In the genomic region with DNA sequence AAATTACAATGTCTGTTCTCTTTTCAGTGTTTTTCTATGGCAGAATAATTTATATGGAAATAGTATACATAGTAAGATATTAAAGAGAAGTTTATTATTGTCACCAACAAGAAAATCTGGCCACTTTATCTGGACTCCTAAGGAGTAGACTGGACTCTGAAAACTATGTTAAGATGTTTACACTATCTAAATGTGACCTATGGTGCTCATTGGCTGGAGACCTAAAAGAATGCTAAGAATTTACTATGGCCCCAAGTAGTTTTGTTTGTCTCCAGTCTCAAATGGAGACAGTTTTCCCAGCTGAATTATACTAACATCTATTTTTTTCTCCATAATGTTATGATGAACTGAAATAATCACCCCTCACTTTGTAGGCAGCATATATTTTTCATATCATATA, we compare ENCODE assay signal across 29 mouse cellular contexts.
DNase-seq lines count a peak whose midpoint lies in the region; ATAC-seq and TF ChIP-seq lines count a peak whose summit lies in the region.
"Had no signal": no experiment of that assay in that cellular context is flagged by ENCODE, and none has a peak within 500 bp of the region (broad histone marks: within the 10 kb centered on the region; RNA-seq: fewer than 3 reads in every experiment).

No protein-coding gene starts in this region.

- TF ChIP-seq CTCF in lung, embryonic 14.5 days (IDR thresholded peaks at IDR 0.05; ENCODE audit: low read depth), result no peak
- TF ChIP-seq CTCF in lung, postnatal 0 days (IDR thresholded peaks at IDR 0.05), result no peak

- DNase-seq in embryonic facial prominence, embryonic 14.5 days (ENCODE audit: low spot score), result peak; percentile 3
- no peak for DNase-seq in embryonic facial prominence, embryonic 10.5 days (ENCODE audit: low spot score)
- DNase-seq in lung, embryonic 14.5 days, result peak; percentile 74
- no peak for DNase-seq in lung, postnatal 10 days
- peak; percentile 13 for DNase-seq in lung, postnatal 0 days (ENCODE audit: low spot score)
- no peak for DNase-seq in lung, postnatal 4 days
- DNase-seq: adrenal gland, adult 2 months; adrenal gland, postnatal 14 days; B cell, adult 2 months; cerebellum, adult 11-12 months; cerebellum, adult 8-10 months; cerebellum, postnatal 10 days; cerebellum, postnatal 36 days; embryo, embryonic 11 days; forebrain, postnatal 0 days; gastrocnemius, postnatal 25 days; heart, adult 18-20 months; heart, postnatal 10 days; heart, postnatal 36 days had no signal

- no peak overlapping the region for H3K4me3 ChIP-seq in embryonic facial prominence, embryonic 14.5 days (ENCODE audit: low read depth, low read length)
- no peak overlapping the region for H3K4me3 ChIP-seq in embryonic facial prominence, embryonic 10.5 days
- no peak overlapping the region for H3K4me3 ChIP-seq in lung, embryonic 14.5 days (ENCODE audit: low read depth, low read length)
- no peak overlapping the region for H3K4me3 ChIP-seq in lung, postnatal 0 days (ENCODE audit: low read depth, low read length)
- H3K4me3 ChIP-seq: embryonic facial prominence, embryonic 15.5 days; heart, embryonic 12.5 days; heart, embryonic 15.5 days; hindbrain, embryonic 10.5 days; hindbrain, embryonic 13.5 days had no signal

- H3K4me1 ChIP-seq in embryonic facial prominence, embryonic 14.5 days (ENCODE audit: control insufficient read depth, insufficient read depth, low read length), result no peaks in the 10 kb centered on the region
- H3K4me1 ChIP-seq in embryonic facial prominence, embryonic 10.5 days, result no peaks in the 10 kb centered on the region
- H3K4me1 ChIP-seq in lung, embryonic 14.5 days (ENCODE audit: insufficient read depth), result no peaks in the 10 kb centered on the region
- H3K4me1 ChIP-seq in lung, postnatal 0 days (ENCODE audit: insufficient read depth, low read depth, low read length), result no peaks in the 10 kb centered on the region
- H3K4me1 ChIP-seq: embryonic facial prominence, embryonic 15.5 days; heart, embryonic 12.5 days; heart, embryonic 15.5 days; hindbrain, embryonic 10.5 days; hindbrain, embryonic 13.5 days had no signal

- H3K4me2 ChIP-seq in embryonic facial prominence, embryonic 14.5 days (ENCODE audit: low read depth, low read length), result no peak overlapping the region
- H3K4me2 ChIP-seq in lung, embryonic 14.5 days, result no peak overlapping the region
- no peak overlapping the region for H3K4me2 ChIP-seq in lung, postnatal 0 days (replicated peaks; ENCODE audit: low read depth, low read length)
- H3K4me2 ChIP-seq: embryonic facial prominence, embryonic 15.5 days; heart, embryonic 12.5 days; heart, embryonic 15.5 days; hindbrain, embryonic 13.5 days had no signal

- no peak for ATAC-seq in embryonic facial prominence, embryonic 14.5 days (ENCODE audit: low read depth)
- ATAC-seq in lung, embryonic 14.5 days (ENCODE audit: insufficient read depth), result peak; percentile 90
- ATAC-seq in lung, postnatal 0 days, result no peak
- ATAC-seq: forebrain, embryonic 14.5 days; forebrain, postnatal 0 days; hindbrain, embryonic 16.5 days; Patski had no signal

- H3K9me3 ChIP-seq in embryonic facial prominence, embryonic 14.5 days (ENCODE audit: control insufficient read depth, low read length), result no peaks in the 10 kb centered on the region
- no peaks in the 10 kb centered on the region for H3K9me3 ChIP-seq in embryonic facial prominence, embryonic 10.5 days
- no peaks in the 10 kb centered on the region for H3K9me3 ChIP-seq in lung, embryonic 14.5 days (ENCODE audit: low read depth, low read length)
- no peaks in the 10 kb centered on the region for H3K9me3 ChIP-seq in lung, postnatal 0 days (ENCODE audit: low read length)
- H3K9me3 ChIP-seq: embryonic facial prominence, embryonic 15.5 days; heart, embryonic 12.5 days; heart, embryonic 15.5 days; hindbrain, embryonic 10.5 days; hindbrain, embryonic 13.5 days had no signal

- H3K27me3 ChIP-seq in embryonic facial prominence, embryonic 14.5 days (replicated peaks; ENCODE audit: control insufficient read depth, insufficient read depth, low read length), result no peaks in the 10 kb centered on the region
- H3K27me3 ChIP-seq in embryonic facial prominence, embryonic 10.5 days (replicated peaks; ENCODE audit: low read depth, poor library complexity, severe bottlenecking), result no peaks in the 10 kb centered on the region
- H3K27me3 ChIP-seq in lung, embryonic 14.5 days (ENCODE audit: insufficient read depth, low read length), result no peaks in the 10 kb centered on the region
- H3K27me3 ChIP-seq in lung, postnatal 0 days (replicated peaks; ENCODE audit: insufficient read depth, low read length), result no peaks in the 10 kb centered on the region
- H3K27me3 ChIP-seq: CH12.LX; embryonic facial prominence, embryonic 15.5 days; heart, embryonic 12.5 days; heart, embryonic 15.5 days; hindbrain, embryonic 13.5 days; Patski had no signal

- no peaks in the 10 kb centered on the region for H3K36me3 ChIP-seq in embryonic facial prominence, embryonic 14.5 days (ENCODE audit: control insufficient read depth, insufficient read depth, low read length)
- H3K36me3 ChIP-seq in embryonic facial prominence, embryonic 10.5 days (replicated peaks), result no peaks in the 10 kb centered on the region
- H3K36me3 ChIP-seq in lung, embryonic 14.5 days (ENCODE audit: insufficient read depth), result no peaks in the 10 kb centered on the region
- H3K36me3 ChIP-seq in lung, postnatal 0 days (ENCODE audit: insufficient read depth, low read length), result no peaks in the 10 kb centered on the region
- H3K36me3 ChIP-seq: embryonic facial prominence, embryonic 15.5 days; G1E; heart, embryonic 12.5 days; heart, embryonic 15.5 days; hindbrain, embryonic 10.5 days; hindbrain, embryonic 13.5 days had no signal

- H3K9ac ChIP-seq in embryonic facial prominence, embryonic 14.5 days (ENCODE audit: low read depth, low read length), result no peak overlapping the region
- no peak overlapping the region for H3K9ac ChIP-seq in lung, embryonic 14.5 days
- H3K9ac ChIP-seq in lung, postnatal 0 days (replicated peaks; ENCODE audit: low read depth), result no peak overlapping the region
- H3K9ac ChIP-seq: embryonic facial prominence, embryonic 15.5 days; forebrain, postnatal 0 days; heart, embryonic 12.5 days; heart, embryonic 15.5 days; hindbrain, embryonic 13.5 days had no signal

- no peak overlapping the region for H3K27ac ChIP-seq in embryonic facial prominence, embryonic 14.5 days (replicated peaks; ENCODE audit: low read depth, low read length)
- H3K27ac ChIP-seq in embryonic facial prominence, embryonic 10.5 days (replicated peaks), result no peak overlapping the region
- no peak overlapping the region for H3K27ac ChIP-seq in lung, embryonic 14.5 days (ENCODE audit: low read depth)
- H3K27ac ChIP-seq in lung, postnatal 0 days (ENCODE audit: low read length), result no peak overlapping the region
- H3K27ac ChIP-seq: embryonic facial prominence, embryonic 15.5 days; heart, embryonic 15.5 days; hindbrain, embryonic 10.5 days; hindbrain, embryonic 13.5 days had no signal

- peak; percentile 62; the same call in 1 of the 2 replicates for TF ChIP-seq EP300 in lung, postnatal 0 days (IDR thresholded peaks at IDR 0.05)

Comparison
In these comparisons a context has a peak if more than half of its experiments do, and no peak if none do; other contexts are left out.
1. DNase-seq: peak in embryonic facial prominence, embryonic 14.5 days (single experiment), lung, embryonic 14.5 days (single experiment) and lung, postnatal 0 days (single experiment); none in embryonic facial prominence, embryonic 10.5 days (single experiment), lung, postnatal 10 days (single experiment) and lung, postnatal 4 days (0 of 2).